Mouse (Mus musculus) midbrain, embryonic 11.5 days (tissue): ENCODE results near the gene Necap2. TPM values are rescaled to one million over a fixed set of nuclear protein-coding genes. Genes with fewer than 3 reads are reported as not detected.

Experiments
- ATAC-seq: fragments of 200-750 bp; cut with Nextera tagmentation; 2 replicates; pipeline ENCODE4 v1.8.0; 2017; ENCODE audit warnings: moderate TSS enrichment, moderate library complexity; ENCODE audit not compliant: low FRiP score
- DNase-seq: peaks from one replicate; pipeline ENCODE4 v3.0.0; 2015; ENCODE audit warnings: low spot score; ENCODE audit errors: missing footprints
- H3K27ac ChIP-seq: fragments of 300-500 bp; sonication (generic); 2 replicates; pipeline ENCODE4 v1.5.1; 2014; ENCODE audit warnings: low read depth, low read length
- H3K27me3 ChIP-seq: fragments of 300-500 bp; sonication (generic); 2 replicates; pipeline ENCODE4 v1.6.1; 2014; ENCODE audit warnings: mild to moderate bottlenecking, low read length, moderate library complexity, mixed read lengths; ENCODE audit not compliant: control insufficient read depth, insufficient read depth
- H3K36me3 ChIP-seq: fragments of 300-500 bp; sonication (generic); 2 replicates; pipeline ENCODE4 v1.6.1; 2014; ENCODE audit warnings: mild to moderate bottlenecking, low read length, moderate library complexity, mixed read lengths; ENCODE audit not compliant: control insufficient read depth, insufficient read depth
- H3K4me1 ChIP-seq: fragments of 300-500 bp; sonication (generic); 2 replicates; pipeline ENCODE4 v1.6.1; 2014; ENCODE audit warnings: low read length; ENCODE audit not compliant: control insufficient read depth, insufficient read depth
- H3K4me2 ChIP-seq: fragments of 300-500 bp; sonication (generic); 2 replicates; pipeline ENCODE4 v1.6.1; 2014; ENCODE audit warnings: mild to moderate bottlenecking, moderate library complexity
- H3K4me3 ChIP-seq: fragments of 300-500 bp; sonication (generic); 2 replicates; pipeline ENCODE4 v1.5.1; 2014; ENCODE audit warnings: low read depth, low read length
- H3K9ac ChIP-seq: fragments of 300-500 bp; sonication (generic); 2 replicates; pipeline ENCODE4 v1.6.1; 2014; ENCODE audit warnings: low read length
- H3K9me3 ChIP-seq: fragments of 300-500 bp; sonication (generic); 2 replicates; pipeline ENCODE4 v1.6.1; 2016; ENCODE audit warnings: low read length; ENCODE audit not compliant: control insufficient read depth
- WGBS: fragments of 180-500 bp; shearing (Covaris S2); extraction: QIAGEN DNeasy Blood & Tissue Kit; methylation state at CpG from one replicate; pipeline ENCODE4 v1.1.7; 2014; 5-methylcytosine and 5-hydroxymethylcytosine counted together
- polyA plus RNA-seq: library from polyadenylated mRNA; unstranded; fragments of >200 nt; fragmentation: Nextera tagmentation; extraction: Ambion mirVana; gene quantifications from 2 replicates; pipeline ENCODE4 v1.2.1, GENCODE M21; 2014

The Necap2 gene
- polyA plus RNA-seq, 1 experiment from 2014 or later, result 43.5 TPM

DNA sequence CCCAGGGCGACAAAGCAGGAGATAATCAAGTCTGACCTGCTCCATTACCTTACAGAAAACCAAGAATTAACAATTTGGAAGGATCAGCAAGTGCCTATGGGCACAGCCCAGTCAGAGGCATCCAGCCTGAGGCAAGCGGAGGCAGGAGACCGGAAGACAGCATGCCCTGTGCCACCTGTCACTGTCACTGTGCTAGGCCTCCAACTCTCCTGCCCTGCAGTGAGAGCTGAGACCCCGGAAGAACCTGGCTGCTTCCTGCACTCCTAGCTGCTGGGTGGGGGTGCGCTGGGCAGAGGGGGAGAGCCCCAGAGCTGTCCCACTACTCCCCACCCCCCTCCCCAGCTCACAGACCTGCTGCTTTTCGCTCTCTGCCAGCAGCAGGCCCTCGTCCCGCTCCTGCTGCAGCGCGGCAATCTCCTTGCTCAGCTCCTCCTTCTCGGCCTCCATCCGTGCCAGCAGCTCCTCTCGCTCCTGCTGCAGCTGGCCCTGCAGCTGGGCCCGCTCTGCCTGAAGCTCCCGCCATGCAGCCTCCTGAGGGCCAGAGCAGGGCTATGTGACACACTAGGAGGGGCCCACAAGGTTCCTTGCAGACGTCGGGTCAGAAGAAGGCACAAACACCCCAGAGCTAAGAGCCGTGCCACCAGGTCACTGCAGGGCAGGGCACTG is 47.5 kb downstream of the Necap2 start:
- Histone ChIP-seq H3K9me3 (no peaks in the 10 kb centered on the region), H3K27ac (no peak overlapping the region), H3K9ac (no peak overlapping the region), H3K4me2 (no peak overlapping the region), H3K4me1 (no peaks in the 10 kb centered on the region), H3K4me3 (no peak overlapping the region), H3K27me3 (no peaks in the 10 kb centered on the region), H3K36me3 (peaks cover 11% of the 10 kb centered on the region)
- 90% methylated on average over 18 of the region's 18 CpGs for WGBS
- no peak for DNase-seq
- ATAC-seq, result no peak

DNA sequence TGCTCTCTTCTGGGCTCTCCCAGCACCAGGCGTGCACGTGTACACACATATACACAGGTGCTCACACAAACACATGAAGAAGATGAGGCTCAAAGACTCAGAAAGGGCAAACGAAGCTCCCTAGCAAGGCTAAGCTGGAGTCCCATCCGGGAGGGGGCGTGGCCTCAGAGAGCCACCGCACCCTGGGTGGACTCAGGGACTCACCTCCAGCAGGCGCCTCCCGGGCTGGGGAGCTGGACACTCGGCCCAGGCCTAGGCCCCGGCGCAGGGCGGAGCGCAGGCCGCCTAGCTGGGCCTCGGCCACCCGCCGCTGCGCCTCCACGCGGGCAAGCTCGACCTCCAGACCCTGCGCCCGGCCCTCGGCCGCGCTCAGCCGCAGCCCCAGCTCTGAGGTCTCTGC is 53.2 kb downstream of the Necap2 start:
- peaks cover 18% of the 10 kb centered on the region for H3K4me1 ChIP-seq
- no peak overlapping the region for H3K4me2 ChIP-seq
- 79% methylated on average over 27 of the region's 27 CpGs for WGBS
- ATAC-seq (no peak), DNase-seq (no peak)
- H3K36me3 ChIP-seq, result peaks cover 4% of the 10 kb centered on the region
- no peak overlapping the region for H3K27ac ChIP-seq
- H3K9me3 ChIP-seq, result no peaks in the 10 kb centered on the region
- H3K4me3 ChIP-seq, result no peak overlapping the region
- no peaks in the 10 kb centered on the region for H3K27me3 ChIP-seq
- H3K9ac ChIP-seq, result no peak overlapping the region

DNA sequence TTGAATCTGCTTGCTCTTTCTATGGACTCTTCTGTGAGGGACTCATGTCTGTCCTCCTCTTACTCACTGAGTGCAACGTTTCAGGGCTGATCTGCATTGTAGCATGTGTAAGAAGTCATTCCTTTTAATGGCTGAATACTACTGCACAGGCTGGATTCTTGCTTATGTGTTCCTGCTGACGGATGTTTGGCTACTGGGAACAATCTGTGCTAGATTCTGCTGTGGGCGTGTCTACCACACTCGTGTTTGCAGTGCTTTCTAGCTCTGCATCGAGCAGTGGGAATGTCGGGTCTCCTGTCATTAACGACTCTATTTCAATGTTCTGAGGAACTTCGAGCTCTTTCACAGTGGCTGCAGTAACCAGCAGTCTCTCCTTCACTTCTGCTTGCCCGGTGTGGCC is 54.1 kb downstream of the Necap2 start:
- H3K36me3 ChIP-seq, result peaks cover 4% of the 10 kb centered on the region

DNA sequence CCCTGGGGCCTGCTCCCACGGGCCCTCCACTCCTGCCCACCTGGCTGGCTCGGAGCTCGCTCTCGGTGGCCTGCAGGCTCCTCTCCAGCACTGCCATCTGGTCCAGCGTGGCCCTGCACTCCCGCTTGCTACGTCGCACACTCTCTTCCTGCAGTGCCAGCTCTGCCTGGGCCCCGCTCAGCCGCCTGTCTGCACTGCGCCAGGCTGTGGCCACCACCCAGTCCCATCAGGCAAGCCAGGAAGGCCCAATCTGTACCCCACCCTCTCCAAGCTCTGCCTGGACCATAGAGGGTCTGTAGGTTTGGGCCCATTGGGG is 56.6 kb downstream of the Necap2 start:
- no peak for DNase-seq

More for the DNA sequence above, 54.1 kb downstream of the Necap2 start:
- Histone ChIP-seq H3K9ac (no peak overlapping the region), H3K4me3 (no peak overlapping the region), H3K27ac (no peak overlapping the region), H3K4me1 (peaks cover 18% of the 10 kb centered on the region), H3K27me3 (no peaks in the 10 kb centered on the region), H3K4me2 (no peak overlapping the region), H3K9me3 (no peaks in the 10 kb centered on the region)
- no peak for ATAC-seq
- DNase-seq, result no peak
- 79% methylated on average over 9 of the region's 9 CpGs for WGBS

GRCm38 (mm10) chr4:141020811-141021613 is 57.1 kb downstream of the Necap2 start:
- Histone ChIP-seq H3K4me2 (no peak overlapping the region), H3K4me1 (peaks cover 18% of the 10 kb centered on the region), H3K36me3 (peaks cover 2% of the 10 kb centered on the region), H3K27ac (peak overlapping the region; percentile 82), H3K9ac (peak overlapping the region; percentile 1), H3K27me3 (no peaks in the 10 kb centered on the region), H3K4me3 (no peak overlapping the region), H3K9me3 (no peaks in the 10 kb centered on the region)
- WGBS, result 28% methylated on average over 14 of the region's 14 CpGs
- DNase-seq, result peak; percentile 95
- peak; percentile 77 for ATAC-seq

More for the DNA sequence above, 56.6 kb downstream of the Necap2 start:
- H3K9me3 ChIP-seq, result no peaks in the 10 kb centered on the region
- H3K4me2 ChIP-seq, result no peak overlapping the region
- no peak overlapping the region for H3K4me3 ChIP-seq
- no peaks in the 10 kb centered on the region; the same call in 1 of the 2 replicates for H3K36me3 ChIP-seq
- peaks cover 18% of the 10 kb centered on the region for H3K4me1 ChIP-seq
- H3K27me3 ChIP-seq, result no peaks in the 10 kb centered on the region
- 75% methylated on average over 11 of the region's 11 CpGs for WGBS
- peak; percentile 17; the same call in 1 of the 2 replicates for ATAC-seq
- H3K27ac ChIP-seq, result peak overlapping the region; percentile 82
- peak overlapping the region; percentile 9 for H3K9ac ChIP-seq

- Histone ChIP-seq H3K9me3 (no peaks in the 10 kb centered on the region), H3K4me3 (no peak overlapping the region), H3K27ac (peak overlapping the region; percentile 82), H3K4me2 (no peak overlapping the region), H3K4me1 (peaks cover 18% of the 10 kb centered on the region), H3K27me3 (no peaks in the 10 kb centered on the region), H3K36me3 (peaks cover 6% of the 10 kb centered on the region), H3K9ac (peak overlapping the region; percentile 1)
- 90% methylated on average over 17 of the region's 17 CpGs for WGBS
- DNase-seq (no peak), ATAC-seq (no peak)
These were observed 57.9 kb downstream of the Necap2 start for GRCm38 (mm10) chr4:141020220-141020619.

DNA sequence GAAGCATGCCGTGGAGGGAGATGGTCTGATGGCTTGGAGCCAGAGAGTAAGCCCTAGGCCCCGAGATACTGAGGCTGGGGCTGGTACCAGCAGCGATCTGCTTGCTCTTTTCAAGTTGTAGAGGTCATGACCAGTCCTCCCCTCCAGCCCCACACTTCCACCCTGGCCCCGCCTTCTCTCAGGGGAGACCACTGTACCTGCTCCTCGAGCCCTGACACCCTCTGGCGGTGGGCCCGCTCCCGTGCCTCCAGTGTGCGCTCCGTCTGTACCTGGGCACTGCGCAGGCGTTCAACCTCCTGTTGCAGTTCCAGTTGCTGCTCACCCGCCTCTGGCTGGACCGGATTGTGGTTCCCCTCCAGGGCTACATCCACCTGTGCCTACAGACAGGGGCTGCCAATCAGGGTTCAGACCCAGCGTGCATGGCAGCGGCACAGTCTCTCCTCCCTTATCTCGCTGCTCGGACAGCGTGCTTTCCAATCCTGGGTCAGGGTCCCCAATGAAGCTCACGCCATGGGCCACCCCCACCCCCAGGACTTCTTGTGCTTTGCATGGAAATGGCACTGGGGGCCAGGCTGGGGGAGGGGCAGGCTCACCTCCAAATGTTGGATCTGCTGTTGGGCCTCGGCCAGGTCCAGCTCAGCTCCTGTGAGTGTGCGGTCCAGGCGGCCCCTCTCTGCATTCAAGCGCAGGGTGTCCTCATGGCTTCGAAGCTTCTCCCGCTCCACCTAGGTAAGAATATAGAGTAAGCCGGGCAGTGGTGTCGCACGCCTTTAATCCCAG is 60.3 kb downstream of the Necap2 start:
- H3K9ac ChIP-seq, result no peak overlapping the region
- WGBS, result 89% methylated on average over 29 of the region's 29 CpGs
- H3K36me3 ChIP-seq, result peaks cover 15% of the 10 kb centered on the region
- H3K4me2 ChIP-seq, result no peak overlapping the region
- H3K27ac ChIP-seq, result no peak overlapping the region
- H3K9me3 ChIP-seq, result no peaks in the 10 kb centered on the region
- ATAC-seq (no peak), DNase-seq (no peak)
- no peaks in the 10 kb centered on the region for H3K27me3 ChIP-seq
- peaks cover 18% of the 10 kb centered on the region for H3K4me1 ChIP-seq
- no peak overlapping the region for H3K4me3 ChIP-seq
